Mouse (Mus musculus) embryonic facial prominence, embryonic 13.5 days (tissue): ENCODE data around the gene Smarca5. TPM values are rescaled to one million over a fixed set of nuclear protein-coding genes. Genes with fewer than 3 reads are reported as not detected.

Experiments used
- ATAC-seq: fragments of 200-750 bp; cut with Nextera tagmentation; 2 replicates; pipeline ENCODE4 v1.8.0; 2017; ENCODE audit warnings: low read depth; ENCODE audit not compliant: insufficient number of reproducible peaks, insufficient read depth, low FRiP score, low TSS enrichment
- H3K27ac ChIP-seq: fragments of 300-500 bp; sonication (generic); 2 replicates; pipeline ENCODE4 v1.5.1; 2015; ENCODE audit warnings: moderate library complexity, mild to moderate bottlenecking, inconsistent platforms
- H3K27me3 ChIP-seq: fragments of 300-500 bp; sonication (generic); 2 replicates; pipeline ENCODE4 v1.6.1; 2015; ENCODE audit warnings: mild to moderate bottlenecking, inconsistent platforms
- H3K36me3 ChIP-seq: fragments of 300-500 bp; sonication (generic); 2 replicates; pipeline ENCODE4 v1.6.1; 2015; ENCODE audit warnings: mild to moderate bottlenecking, inconsistent platforms
- H3K4me1 ChIP-seq: fragments of 300-500 bp; sonication (generic); 2 replicates; pipeline ENCODE4 v1.6.1; 2015; ENCODE audit warnings: inconsistent platforms
- H3K4me2 ChIP-seq: fragments of 300-500 bp; sonication (generic); 2 replicates; pipeline ENCODE4 v1.6.1; 2015; ENCODE audit warnings: moderate library complexity, mild to moderate bottlenecking, inconsistent platforms
- H3K4me3 ChIP-seq: fragments of 300-500 bp; sonication (generic); 2 replicates; pipeline ENCODE4 v1.5.1; 2015; ENCODE audit warnings: mild to moderate bottlenecking, inconsistent platforms
- H3K9ac ChIP-seq: fragments of 300-500 bp; sonication (generic); 2 replicates; pipeline ENCODE4 v1.6.1; 2015; ENCODE audit warnings: mild to moderate bottlenecking, inconsistent platforms
- H3K9me3 ChIP-seq: fragments of 300-500 bp; sonication (generic); 2 replicates; pipeline ENCODE4 v1.6.1; 2016; ENCODE audit warnings: inconsistent platforms
- WGBS: fragments of 180-500 bp; shearing (Covaris S2); methylation state at CpG from one replicate; pipeline ENCODE4 v1.1.7; 2015; ENCODE audit warnings: mixed read lengths; 5-methylcytosine and 5-hydroxymethylcytosine counted together
- polyA plus RNA-seq: library from polyadenylated mRNA; unstranded; fragments of >200 nt; fragmentation: Nextera tagmentation; extraction: Ambion mirVana; gene quantifications from 2 replicates; pipeline ENCODE4 v1.2.1, GENCODE M21; 2015

Smarca5 gene
- polyA plus RNA-seq, 1 experiment from 2014 or later, result 86.2 TPM

DNA sequence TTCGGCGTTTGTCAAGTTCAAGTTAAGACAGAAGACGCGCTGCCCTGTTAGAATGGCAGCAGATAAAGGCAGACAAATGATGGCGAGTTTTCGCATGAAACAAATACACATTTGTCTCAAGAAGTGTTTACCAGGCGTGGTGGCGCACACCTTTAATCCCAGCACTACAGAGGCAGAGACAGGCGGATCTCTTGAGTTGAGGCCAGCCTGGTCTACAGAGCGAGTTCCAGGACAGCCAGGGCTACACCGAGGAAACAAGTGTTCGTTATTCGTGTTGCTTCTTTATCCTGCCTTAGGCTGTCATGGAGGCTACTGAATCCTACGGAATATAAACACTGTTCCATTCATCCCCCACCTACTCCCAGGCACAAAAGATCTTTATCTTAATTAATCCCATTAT is 635 bp upstream of the Smarca5 start:
- no peaks in the 10 kb centered on the region for H3K27me3 ChIP-seq
- H3K27ac ChIP-seq, result peak overlapping the region; percentile 99
- H3K4me3 ChIP-seq, result peak overlapping the region; percentile 91
- WGBS, result 12% methylated on average over 14 of the region's 14 CpGs
- peaks cover 7% of the 10 kb centered on the region for H3K4me1 ChIP-seq
- H3K9ac ChIP-seq, result peak overlapping the region; percentile 77
- H3K9me3 ChIP-seq, result no peaks in the 10 kb centered on the region
- H3K36me3 ChIP-seq, result peaks cover 6% of the 10 kb centered on the region
- peak overlapping the region; percentile 62 for H3K4me2 ChIP-seq
- 0 out of 2 replicates have a peak, but pooled peaks have one; percentile 15 for ATAC-seq

GRCm38 (mm10) chr8:80738388-80739154 is 726 bp downstream of the Smarca5 start:
- under 1% methylated on average over 68 of the region's 84 CpGs for WGBS
- Histone ChIP-seq H3K4me1 (peaks cover 7% of the 10 kb centered on the region), H3K36me3 (peaks cover 18% of the 10 kb centered on the region), H3K4me3 (peak overlapping the region; percentile 91), H3K9me3 (no peaks in the 10 kb centered on the region), H3K9ac (peak overlapping the region; percentile 95), H3K27me3 (no peaks in the 10 kb centered on the region), H3K4me2 (peak overlapping the region; percentile 86), H3K27ac (peak overlapping the region; percentile 99)
- ATAC-seq, result 0 out of 2 replicates have a peak, but pooled peaks have one; percentile 32

GRCm38 (mm10) chr8:80738046-80738387 is 1.3 kb downstream of the Smarca5 start:
- under 1% methylated on average over 5 of the region's 5 CpGs for WGBS
- Histone ChIP-seq H3K9me3 (no peaks in the 10 kb centered on the region), H3K27me3 (no peaks in the 10 kb centered on the region), H3K27ac (peak overlapping the region; percentile 99), H3K4me3 (peak overlapping the region; percentile 91), H3K4me1 (peaks cover 7% of the 10 kb centered on the region), H3K9ac (peak overlapping the region; percentile 95), H3K36me3 (peaks cover 22% of the 10 kb centered on the region), H3K4me2 (peak overlapping the region; percentile 86)
- no peak for ATAC-seq

DNA sequence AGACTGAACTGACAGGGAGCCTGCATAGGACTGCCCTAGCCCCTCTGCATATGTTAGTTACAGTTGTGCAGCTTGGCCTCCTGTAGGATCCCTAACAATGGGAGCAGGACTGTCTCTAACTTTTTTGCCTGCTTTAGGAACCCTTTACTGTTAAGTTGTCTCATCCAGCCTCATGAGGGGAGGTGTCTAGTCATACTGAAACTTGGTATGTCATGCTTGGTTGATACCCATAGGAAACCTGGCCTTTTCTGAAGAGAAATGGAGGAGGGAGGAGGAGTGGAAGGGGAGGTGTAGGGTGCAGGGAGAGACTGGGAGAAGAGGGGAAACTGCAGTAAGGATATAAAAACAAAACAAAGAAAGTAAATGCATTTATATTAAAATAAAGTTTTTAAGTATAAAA is 7.0 kb downstream of the Smarca5 start:
- Histone ChIP-seq H3K27me3 (no peaks in the 10 kb centered on the region), H3K4me1 (no peaks in the 10 kb centered on the region), H3K4me3 (no peak overlapping the region), H3K9me3 (no peaks in the 10 kb centered on the region), H3K36me3 (peaks cover 57% of the 10 kb centered on the region), H3K4me2 (no peak overlapping the region), H3K27ac (no peak overlapping the region), H3K9ac (no peak overlapping the region)
- no peak for ATAC-seq

DNA sequence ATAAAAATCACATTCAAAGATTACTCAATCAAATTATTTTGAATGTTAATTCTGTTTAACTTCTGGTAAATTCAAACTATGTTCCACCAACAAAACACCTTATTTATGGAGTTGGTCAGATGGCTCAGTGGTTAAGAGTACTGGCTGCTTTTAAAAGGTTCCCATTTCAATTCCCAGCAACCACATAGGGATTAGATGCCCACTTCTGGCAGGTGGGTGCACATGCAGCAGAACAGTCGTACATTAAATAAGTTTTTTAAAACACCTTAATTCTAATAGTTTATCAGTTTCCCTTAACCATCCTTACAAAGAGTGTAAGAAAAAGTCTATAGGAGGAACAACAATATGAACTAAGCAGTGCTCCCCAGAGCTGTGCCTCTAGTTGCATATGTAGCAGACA is 24.8 kb downstream of the Smarca5 start:
- H3K4me3 ChIP-seq, result no peak overlapping the region
- H3K9ac ChIP-seq, result no peak overlapping the region
- no peak overlapping the region for H3K4me2 ChIP-seq
- H3K4me1 ChIP-seq, result no peaks in the 10 kb centered on the region
- WGBS, result 95% methylated on average over 1 of the region's 1 CpGs
- peaks cover 60% of the 10 kb centered on the region for H3K36me3 ChIP-seq
- H3K27me3 ChIP-seq, result no peaks in the 10 kb centered on the region
- 0 out of 2 replicates have a peak, but pooled peaks cover 4% of the 10 kb centered on the region for H3K9me3 ChIP-seq
- no peak overlapping the region for H3K27ac ChIP-seq
- no peak for ATAC-seq

- H3K9ac ChIP-seq, result no peak overlapping the region
- WGBS, result 81% methylated on average over 4 of the region's 4 CpGs
- no peaks in the 10 kb centered on the region for H3K27me3 ChIP-seq
- no peak overlapping the region for H3K4me3 ChIP-seq
- 0 out of 2 replicates have a peak, but pooled peaks cover 4% of the 10 kb centered on the region for H3K9me3 ChIP-seq
- H3K4me2 ChIP-seq, result no peak overlapping the region
- ATAC-seq, result no peak
- H3K36me3 ChIP-seq, result peaks cover 64% of the 10 kb centered on the region
- no peaks in the 10 kb centered on the region for H3K4me1 ChIP-seq
- H3K27ac ChIP-seq, result no peak overlapping the region
Measured at GRCm38 (mm10) chr8:80710670-80711400, 28.5 kb downstream of the Smarca5 start.

- Histone ChIP-seq H3K4me3 (no peak overlapping the region), H3K4me2 (no peak overlapping the region), H3K36me3 (no peaks in the 10 kb centered on the region), H3K27me3 (no peaks in the 10 kb centered on the region), H3K27ac (no peak overlapping the region), H3K9me3 (no peaks in the 10 kb centered on the region), H3K9ac (no peak overlapping the region), H3K4me1 (peaks cover 5% of the 10 kb centered on the region; the same call in 1 of the 2 replicates)
- WGBS, result 50% methylated on average over 4 of the region's 4 CpGs
- ATAC-seq, result no peak; the same call in 1 of the 2 replicates
Measured at GRCm38 (mm10) chr8:80688141-80688540, 51.2 kb downstream of the Smarca5 start.

GRCm38 (mm10) chr8:80683756-80684335 is 55.5 kb downstream of the Smarca5 start:
- Histone ChIP-seq H3K4me2 (no peak overlapping the region), H3K4me3 (no peak overlapping the region), H3K27ac (no peak overlapping the region), H3K9me3 (no peaks in the 10 kb centered on the region), H3K36me3 (no peaks in the 10 kb centered on the region), H3K9ac (no peak overlapping the region), H3K27me3 (no peaks in the 10 kb centered on the region), H3K4me1 (peaks cover 5% of the 10 kb centered on the region; the same call in 1 of the 2 replicates)
- 75% methylated on average over 5 of the region's 5 CpGs for WGBS
- no peak for ATAC-seq

DNA sequence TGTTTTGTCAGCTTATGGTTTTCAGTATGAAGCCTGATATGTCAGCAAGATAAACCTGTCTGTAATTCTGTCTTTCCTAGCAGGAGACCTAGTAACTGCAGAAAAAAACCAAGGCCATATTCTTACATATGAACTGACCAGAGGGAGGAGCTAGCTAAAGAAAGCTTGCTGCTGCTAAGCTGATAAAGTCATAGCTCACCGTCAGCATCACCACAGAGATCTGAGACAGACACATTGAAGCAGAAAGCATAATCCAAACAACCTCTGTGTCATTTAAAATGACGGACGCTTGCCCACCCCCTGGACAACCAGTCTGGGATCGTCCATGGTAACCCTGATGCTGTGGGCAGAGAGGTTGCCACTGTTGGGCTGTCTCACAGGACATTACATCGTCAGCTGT is 56.7 kb downstream of the Smarca5 start:
- Histone ChIP-seq H3K4me2 (no peak overlapping the region), H3K4me3 (no peak overlapping the region), H3K27me3 (no peaks in the 10 kb centered on the region), H3K9ac (no peak overlapping the region), H3K36me3 (no peaks in the 10 kb centered on the region), H3K27ac (no peak overlapping the region), H3K9me3 (no peaks in the 10 kb centered on the region), H3K4me1 (peaks cover 5% of the 10 kb centered on the region; the same call in 1 of the 2 replicates)
- no peak for ATAC-seq
- 80% methylated on average over 5 of the region's 5 CpGs for WGBS

GRCm38 (mm10) chr8:80669277-80669901 is 69.9 kb downstream of the Smarca5 start:
- no peaks in the 10 kb centered on the region for H3K9me3 ChIP-seq
- WGBS, result 66% methylated on average over 17 of the region's 17 CpGs
- H3K27ac ChIP-seq, result no peak overlapping the region
- no peak for ATAC-seq
- no peak overlapping the region for H3K4me2 ChIP-seq
- H3K9ac ChIP-seq, result no peak overlapping the region
- H3K36me3 ChIP-seq, result no peaks in the 10 kb centered on the region
- no peaks in the 10 kb centered on the region for H3K27me3 ChIP-seq
- no peaks in the 10 kb centered on the region for H3K4me1 ChIP-seq
- no peak overlapping the region for H3K4me3 ChIP-seq

GRCm38 (mm10) chr8:80663476-80663875 is 75.8 kb downstream of the Smarca5 start:
- no peak for ATAC-seq
- Histone ChIP-seq H3K4me2 (no peak overlapping the region), H3K4me3 (no peak overlapping the region), H3K27me3 (no peaks in the 10 kb centered on the region), H3K9me3 (no peaks in the 10 kb centered on the region), H3K27ac (no peak overlapping the region), H3K36me3 (no peaks in the 10 kb centered on the region), H3K9ac (no peak overlapping the region), H3K4me1 (no peaks in the 10 kb centered on the region)
- WGBS, result 60% methylated on average over 3 of the region's 3 CpGs
